Mouse (Mus musculus) layer of hippocampus, adult 6 months (tissue): Measurements from ENCODE around the gene Vmn1r221. TPM values are rescaled to one million over a fixed set of nuclear protein-coding genes. Genes with fewer than 3 reads are reported as not detected.

Experiments
- long read RNA-seq, 2 experiments: library from polyadenylated mRNA; unstranded; transcript quantifications; one replicate each; pipeline ENCODE4 v2.0.0; 2019 to 2020
- polyA plus RNA-seq: library from polyadenylated mRNA; unstranded; fragments of <200 nt; fragmentation: Nextera tagmentation; gene quantifications from 2 replicates; pipeline ENCODE4 v1.2.3, GENCODE M21; 2021

Vmn1r221 gene
- polyA plus RNA-seq: not detected in 2 replicates
- long read RNA-seq, experiment 1: 0 reads
- long read RNA-seq, experiment 2: 0 reads

GRCm38 (mm10) chr13:23213827-23214226 lies at the start of gene Vmn1r221:
Gene Vmn1r221, plus strand, starts transcription at chr13:23214127.

GRCm38 (mm10) chr13:23187875-23188274 lies 26.1 kb upstream of the Vmn1r221 start, which contains the start of gene Vmn1r220:
Gene Vmn1r220, minus strand, starts transcription at chr13:23187975.

GRCm38 (mm10) chr13:23235847-23236246 lies 21.9 kb downstream of the Vmn1r221 start, which contains the start of gene Vmn1r222:
Gene Vmn1r222, minus strand, starts transcription at chr13:23235947.

GRCm38 (mm10) chr13:23246834-23247233 lies 32.9 kb downstream of the Vmn1r221 start, which contains the start of gene Vmn1r223:
Gene Vmn1r223, plus strand, starts transcription at chr13:23247134.

Other genes starting within 250 kb of the Vmn1r221 start
- gene Vmn1r213, start 206.5 kb upstream of the Vmn1r221 start, polyA plus RNA-seq: not detected in 2 replicates
- not detected in 2 replicates for gene Vmn1r214, start 183.7 kb upstream of the Vmn1r221 start, polyA plus RNA-seq
- not detected in 2 replicates for gene Vmn1r215, start 146.1 kb upstream of the Vmn1r221 start, polyA plus RNA-seq
- not detected in 2 replicates for gene Vmn1r217, start 95.9 kb upstream of the Vmn1r221 start, polyA plus RNA-seq
- not detected in 2 replicates for gene Vmn1r218, start 81.0 kb upstream of the Vmn1r221 start, polyA plus RNA-seq
- not detected in 2 replicates for gene Vmn1r219, start 54.8 kb upstream of the Vmn1r221 start, polyA plus RNA-seq
- gene Vmn1r220, start 26.2 kb upstream of the Vmn1r221 start, polyA plus RNA-seq: not detected in 2 replicates
- gene Vmn1r222, start 21.8 kb downstream of the Vmn1r221 start, polyA plus RNA-seq: not detected in 2 replicates
- not detected in 2 replicates for gene Vmn1r223, start 33.0 kb downstream of the Vmn1r221 start, polyA plus RNA-seq
- 11.8 and 14.7 TPM in 2 replicates for gene Zfp322a, start 155.1 kb downstream of the Vmn1r221 start, polyA plus RNA-seq
- gene Abt1, start 209.7 kb downstream of the Vmn1r221 start, polyA plus RNA-seq: 7.2 and 7.9 TPM in 2 replicates